Comparison of ENCODE assay signal across 10 mouse cellular contexts in genomic region chr5:24364963-24365362, GRCm38 (mm10). TPM values are rescaled to one million over a fixed set of nuclear protein-coding genes. Genes with fewer than 3 reads are reported as not detected.
A peak's percentile ranks its signal among the peaks of the same experiment; 100 is the strongest.
DNase-seq lines count a peak whose midpoint lies in the region; ATAC-seq and TF ChIP-seq lines count a peak whose summit lies in the region.
"Had no signal": no experiment of that assay in that cellular context is flagged by ENCODE, and none has a peak within 500 bp of the region (broad histone marks: within the 10 kb centered on the region; RNA-seq: fewer than 3 reads in every experiment).

No protein-coding gene starts in this region.

- no peak for ATAC-seq in forebrain, embryonic 13.5 days
- no peak for ATAC-seq in forebrain, postnatal 0 days
- no peak for ATAC-seq in kidney, postnatal 0 days (replicated peaks; ENCODE audit: low FRiP score, low read depth)
- ATAC-seq in liver, embryonic 12.5 days: no peak
- no peak for ATAC-seq in forebrain, embryonic 12.5 days (ENCODE audit: low FRiP score)

- H3K4me3 ChIP-seq in forebrain, embryonic 13.5 days: no peak overlapping the region
- no peak overlapping the region for H3K4me3 ChIP-seq in forebrain, postnatal 0 days (ENCODE audit: low read depth, low read length)
- peak overlapping the region; percentile 24 for H3K4me3 ChIP-seq in kidney, postnatal 0 days (replicated peaks; ENCODE audit: low read depth, low read length)
- peak overlapping the region; percentile 69 for H3K4me3 ChIP-seq in brown adipose tissue, adult 24 weeks (ENCODE audit: insufficient read depth, low read depth, low read length)
- H3K4me3 ChIP-seq in liver, embryonic 12.5 days: peak overlapping the region; percentile 2; the same call in 1 of the 2 replicates
- no peak overlapping the region for H3K4me3 ChIP-seq in forebrain, embryonic 12.5 days (replicated peaks)

- TF ChIP-seq CTCF in forebrain, postnatal 0 days (IDR thresholded peaks at IDR 0.05; ENCODE audit: low read depth): no peak
- TF ChIP-seq CTCF in kidney, postnatal 0 days (IDR thresholded peaks at IDR 0.05; ENCODE audit: low read depth): no peak

- H3K4me1 ChIP-seq in forebrain, embryonic 13.5 days: 0 out of 2 replicates have a peak, but pooled peaks cover 7% of the 10 kb centered on the region
- H3K4me1 ChIP-seq in forebrain, postnatal 0 days (ENCODE audit: insufficient read depth): no peaks in the 10 kb centered on the region
- H3K4me1 ChIP-seq in kidney, postnatal 0 days (replicated peaks; ENCODE audit: insufficient read depth, low read length): no peaks in the 10 kb centered on the region
- peaks cover 17% of the 10 kb centered on the region for H3K4me1 ChIP-seq in brown adipose tissue, adult 24 weeks (ENCODE audit: control insufficient read depth, insufficient read depth, insufficient read length, low read length)
- peaks cover 12% of the 10 kb centered on the region; the same call in 1 of the 2 replicates for H3K4me1 ChIP-seq in liver, embryonic 12.5 days
- H3K4me1 ChIP-seq in forebrain, embryonic 12.5 days: peaks cover 8% of the 10 kb centered on the region

- DNase-seq in forebrain, postnatal 0 days: no peak
- no peak for DNase-seq in kidney, postnatal 0 days (ENCODE audit: low spot score)
- no peak for DNase-seq in kidney, adult 9 months
- DNase-seq in cerebellum, postnatal 14 days: no peak
- DNase-seq: cerebellum, adult 18-20 months had no signal

- H3K9me3 ChIP-seq in forebrain, embryonic 13.5 days (replicated peaks): no peaks in the 10 kb centered on the region
- no peaks in the 10 kb centered on the region for H3K9me3 ChIP-seq in forebrain, postnatal 0 days (ENCODE audit: low read length)
- H3K9me3 ChIP-seq in kidney, postnatal 0 days (replicated peaks; ENCODE audit: low read length): no peaks in the 10 kb centered on the region
- H3K9me3 ChIP-seq in liver, embryonic 12.5 days (replicated peaks): no peaks in the 10 kb centered on the region
- no peaks in the 10 kb centered on the region for H3K9me3 ChIP-seq in forebrain, embryonic 12.5 days

- no peaks in the 10 kb centered on the region for H3K36me3 ChIP-seq in forebrain, embryonic 13.5 days (ENCODE audit: poor library complexity, severe bottlenecking)
- no peaks in the 10 kb centered on the region for H3K36me3 ChIP-seq in forebrain, postnatal 0 days (ENCODE audit: insufficient read depth)
- no peaks in the 10 kb centered on the region for H3K36me3 ChIP-seq in kidney, postnatal 0 days (ENCODE audit: insufficient read depth, low read length)
- H3K36me3 ChIP-seq in liver, embryonic 12.5 days: no peaks in the 10 kb centered on the region
- no peaks in the 10 kb centered on the region for H3K36me3 ChIP-seq in forebrain, embryonic 12.5 days (replicated peaks)

- H3K27ac ChIP-seq in forebrain, embryonic 13.5 days: no peak overlapping the region
- no peak overlapping the region for H3K27ac ChIP-seq in forebrain, postnatal 0 days (ENCODE audit: low read depth, low read length)
- peak overlapping the region; percentile 44; the same call in 1 of the 2 replicates for H3K27ac ChIP-seq in kidney, postnatal 0 days
- H3K27ac ChIP-seq in brown adipose tissue, adult 24 weeks (replicated peaks; ENCODE audit: low read depth, low read length): peak overlapping the region; percentile 93
- H3K27ac ChIP-seq in liver, embryonic 12.5 days: no peak overlapping the region
- no peak overlapping the region for H3K27ac ChIP-seq in forebrain, embryonic 12.5 days

- H3K27me3 ChIP-seq in forebrain, embryonic 13.5 days: no peaks in the 10 kb centered on the region
- no peaks in the 10 kb centered on the region for H3K27me3 ChIP-seq in forebrain, postnatal 0 days (ENCODE audit: insufficient read depth, low read length)
- H3K27me3 ChIP-seq in kidney, postnatal 0 days (ENCODE audit: insufficient read depth, low read length): no peaks in the 10 kb centered on the region
- H3K27me3 ChIP-seq in liver, embryonic 12.5 days (replicated peaks): peaks cover 75% of the 10 kb centered on the region
- H3K27me3 ChIP-seq in forebrain, embryonic 12.5 days: 0 out of 2 replicates have a peak, but pooled peaks cover 2% of the 10 kb centered on the region

- WGBS in forebrain, embryonic 13.5 days: 85% methylated on average over 10 of the region's 10 CpGs
- 86% methylated on average over 10 of the region's 10 CpGs for WGBS in forebrain, postnatal 0 days
- WGBS in kidney, postnatal 0 days: 81% methylated on average over 10 of the region's 10 CpGs
- WGBS in liver, embryonic 12.5 days (ENCODE audit: insufficient replicate concordance): 44% methylated on average over 10 of the region's 10 CpGs
- WGBS in forebrain, embryonic 12.5 days: 86% methylated on average over 10 of the region's 10 CpGs

- no peak overlapping the region for H3K4me2 ChIP-seq in forebrain, embryonic 13.5 days
- H3K4me2 ChIP-seq in forebrain, postnatal 0 days (ENCODE audit: low read depth): no peak overlapping the region
- H3K4me2 ChIP-seq in kidney, postnatal 0 days (ENCODE audit: low read length): peak overlapping the region; percentile 43
- H3K4me2 ChIP-seq in liver, embryonic 12.5 days: peak overlapping the region; percentile 1; the same call in 1 of the 2 replicates
- no peak overlapping the region for H3K4me2 ChIP-seq in forebrain, embryonic 12.5 days

- H3K9ac ChIP-seq in forebrain, embryonic 13.5 days: 0 out of 2 replicates have a peak overlapping the region, but pooled peaks have one; percentile 13
- no peak overlapping the region for H3K9ac ChIP-seq in forebrain, postnatal 0 days
- H3K9ac ChIP-seq in kidney, postnatal 0 days (ENCODE audit: low read depth, low read length): 0 out of 2 replicates have a peak overlapping the region, but pooled peaks have one; percentile 3
- H3K9ac ChIP-seq in liver, embryonic 12.5 days: no peak overlapping the region
- no peak overlapping the region for H3K9ac ChIP-seq in forebrain, embryonic 12.5 days

RNA-seq across cellular contexts. Expression of gene Nos3, which starts 0.4 kb away (rescaled TPM):
- 5.6 and 5.9 TPM in 2 replicates for polyA plus RNA-seq in forebrain, embryonic 13.5 days (2015; fragmentation: Nextera tagmentation; extraction: Ambion mirVana)
- 6.1 and 8.3 TPM in 2 replicates for total RNA-seq in forebrain, postnatal 0 days (2014; rRNA removed)
- 6.3 and 6.8 TPM in 2 replicates for polyA plus RNA-seq in forebrain, postnatal 0 days (2015; fragmentation: Nextera tagmentation; extraction: Ambion mirVana)
- 12.8 and 14.0 TPM in 2 replicates for polyA plus RNA-seq in kidney, postnatal 0 days (2015; fragmentation: Nextera tagmentation; extraction: Ambion mirVana)
- 10.2 and 11.2 TPM in 2 replicates for polyA plus RNA-seq in brown adipose tissue, adult 24 weeks (2012; ENCODE audit: insufficient read depth, insufficient read length, missing spikeins)
- polyA plus RNA-seq in liver, embryonic 12.5 days (2016; fragmentation: Nextera tagmentation; extraction: Ambion mirVana): 4.4 and 4.9 TPM in 2 replicates
- polyA plus RNA-seq in forebrain, embryonic 12.5 days (2016; fragmentation: Nextera tagmentation; extraction: Ambion mirVana): 7.1 and 7.2 TPM in 2 replicates

RNA-seq across cellular contexts. Expression of gene Kcnh2, which starts 13.6 kb away (rescaled TPM):
- polyA plus RNA-seq in forebrain, embryonic 13.5 days (2015; fragmentation: Nextera tagmentation; extraction: Ambion mirVana): 4.3 and 6.9 TPM in 2 replicates
- total RNA-seq in forebrain, postnatal 0 days (2014; rRNA removed): 13.5 and 21.2 TPM in 2 replicates
- 4.7 and 6.8 TPM in 2 replicates for polyA plus RNA-seq in forebrain, postnatal 0 days (2015; fragmentation: Nextera tagmentation; extraction: Ambion mirVana)
- 3.9 and 4.4 TPM in 2 replicates for polyA plus RNA-seq in kidney, postnatal 0 days (2015; fragmentation: Nextera tagmentation; extraction: Ambion mirVana)
- 1.4 and 2.3 TPM in 2 replicates for polyA plus RNA-seq in brown adipose tissue, adult 24 weeks (2012; ENCODE audit: insufficient read depth, insufficient read length, missing spikeins)
- polyA plus RNA-seq in liver, embryonic 12.5 days (2016; fragmentation: Nextera tagmentation; extraction: Ambion mirVana): 0.89 and 1.6 TPM in 2 replicates
- polyA plus RNA-seq in forebrain, embryonic 12.5 days (2016; fragmentation: Nextera tagmentation; extraction: Ambion mirVana): 9.8 and 10.1 TPM in 2 replicates

RNA-seq across cellular contexts. Expression of gene Atg9b, which starts 27.0 kb away (rescaled TPM):
- polyA plus RNA-seq in forebrain, embryonic 13.5 days (2015; fragmentation: Nextera tagmentation; extraction: Ambion mirVana): 0.52 and 0.57 TPM in 2 replicates
- 8.0 and 9.5 TPM in 2 replicates for total RNA-seq in forebrain, postnatal 0 days (2014; rRNA removed)
- 3.4 and 5.1 TPM in 2 replicates for polyA plus RNA-seq in forebrain, postnatal 0 days (2015; fragmentation: Nextera tagmentation; extraction: Ambion mirVana)
- polyA plus RNA-seq in kidney, postnatal 0 days (2015; fragmentation: Nextera tagmentation; extraction: Ambion mirVana): 0.59 and 0.60 TPM in 2 replicates
- 5.8 and 6.2 TPM in 2 replicates for polyA plus RNA-seq in brown adipose tissue, adult 24 weeks (2012; ENCODE audit: insufficient read depth, insufficient read length, missing spikeins)
- 0.47 and 0.93 TPM in 2 replicates for polyA plus RNA-seq in liver, embryonic 12.5 days (2016; fragmentation: Nextera tagmentation; extraction: Ambion mirVana)
- 0.34 and 0.53 TPM in 2 replicates for polyA plus RNA-seq in forebrain, embryonic 12.5 days (2016; fragmentation: Nextera tagmentation; extraction: Ambion mirVana)

RNA-seq across cellular contexts. Expression of gene Abcb8, which starts 28.5 kb away (rescaled TPM):
- 39.0 and 48.1 TPM in 2 replicates for polyA plus RNA-seq in forebrain, embryonic 13.5 days (2015; fragmentation: Nextera tagmentation; extraction: Ambion mirVana)
- total RNA-seq in forebrain, postnatal 0 days (2014; rRNA removed): 58.2 and 64.1 TPM in 2 replicates
- polyA plus RNA-seq in forebrain, postnatal 0 days (2015; fragmentation: Nextera tagmentation; extraction: Ambion mirVana): 38.7 and 44.6 TPM in 2 replicates
- 48.6 and 51.7 TPM in 2 replicates for polyA plus RNA-seq in kidney, postnatal 0 days (2015; fragmentation: Nextera tagmentation; extraction: Ambion mirVana)
- polyA plus RNA-seq in brown adipose tissue, adult 24 weeks (2012; ENCODE audit: insufficient read depth, insufficient read length, missing spikeins): 107 and 122 TPM in 2 replicates
- polyA plus RNA-seq in liver, embryonic 12.5 days (2016; fragmentation: Nextera tagmentation; extraction: Ambion mirVana): 32.6 and 34.1 TPM in 2 replicates
- 43.6 and 47.4 TPM in 2 replicates for polyA plus RNA-seq in forebrain, embryonic 12.5 days (2016; fragmentation: Nextera tagmentation; extraction: Ambion mirVana)

RNA-seq across cellular contexts. Expression of gene Asic3, which starts 48.2 kb away (rescaled TPM):
- 0.24 TPM in 1 of 2 replicates, not detected in the other for polyA plus RNA-seq in forebrain, embryonic 13.5 days (2015; fragmentation: Nextera tagmentation; extraction: Ambion mirVana)
- total RNA-seq in forebrain, postnatal 0 days (2014; rRNA removed): 0.15 TPM in 1 of 2 replicates, not detected in the other
- 0.08 and 0.52 TPM in 2 replicates for polyA plus RNA-seq in forebrain, postnatal 0 days (2015; fragmentation: Nextera tagmentation; extraction: Ambion mirVana)
- polyA plus RNA-seq in kidney, postnatal 0 days (2015; fragmentation: Nextera tagmentation; extraction: Ambion mirVana): 0.40 and 0.46 TPM in 2 replicates
- polyA plus RNA-seq in brown adipose tissue, adult 24 weeks (2012; ENCODE audit: insufficient read depth, insufficient read length, missing spikeins): not detected in 2 replicates
- polyA plus RNA-seq in liver, embryonic 12.5 days (2016; fragmentation: Nextera tagmentation; extraction: Ambion mirVana): not detected in 2 replicates
- polyA plus RNA-seq in forebrain, embryonic 12.5 days (2016; fragmentation: Nextera tagmentation; extraction: Ambion mirVana): 0.20 and 0.37 TPM in 2 replicates
- polyA plus RNA-seq: forebrain, embryonic 11.5 days had no signal

Comparison
In these comparisons a context has a peak if more than half of its experiments do, and no peak if none do; other contexts are left out.
1. H3K9ac ChIP-seq: peak in forebrain, embryonic 13.5 days (single experiment) and kidney, postnatal 0 days (single experiment); none in forebrain, postnatal 0 days (single experiment), liver, embryonic 12.5 days (single experiment) and forebrain, embryonic 12.5 days (single experiment).
2. H3K27ac ChIP-seq: peak in kidney, postnatal 0 days (single experiment) and brown adipose tissue, adult 24 weeks (single experiment); none in forebrain, embryonic 13.5 days (single experiment), forebrain, postnatal 0 days (single experiment), liver, embryonic 12.5 days (single experiment) and forebrain, embryonic 12.5 days (single experiment).
3. H3K4me2 ChIP-seq: peak in kidney, postnatal 0 days (single experiment) and liver, embryonic 12.5 days (single experiment); none in forebrain, embryonic 13.5 days (single experiment), forebrain, postnatal 0 days (single experiment) and forebrain, embryonic 12.5 days (single experiment).
4. H3K4me3 ChIP-seq: peak in kidney, postnatal 0 days (single experiment), brown adipose tissue, adult 24 weeks (single experiment) and liver, embryonic 12.5 days (single experiment); none in forebrain, embryonic 13.5 days (single experiment), forebrain, postnatal 0 days (single experiment) and forebrain, embryonic 12.5 days (single experiment).